Mouse (Mus musculus) WW6 (cell line): ENCODE measurements around the gene Zdhhc22.

Source experiments
- DNase-seq: peaks from one replicate; pipeline ENCODE4 v3.0.0-alpha.2; 2013; ENCODE audit warnings: low read depth, low spot score

The Zdhhc22 gene

DNA sequence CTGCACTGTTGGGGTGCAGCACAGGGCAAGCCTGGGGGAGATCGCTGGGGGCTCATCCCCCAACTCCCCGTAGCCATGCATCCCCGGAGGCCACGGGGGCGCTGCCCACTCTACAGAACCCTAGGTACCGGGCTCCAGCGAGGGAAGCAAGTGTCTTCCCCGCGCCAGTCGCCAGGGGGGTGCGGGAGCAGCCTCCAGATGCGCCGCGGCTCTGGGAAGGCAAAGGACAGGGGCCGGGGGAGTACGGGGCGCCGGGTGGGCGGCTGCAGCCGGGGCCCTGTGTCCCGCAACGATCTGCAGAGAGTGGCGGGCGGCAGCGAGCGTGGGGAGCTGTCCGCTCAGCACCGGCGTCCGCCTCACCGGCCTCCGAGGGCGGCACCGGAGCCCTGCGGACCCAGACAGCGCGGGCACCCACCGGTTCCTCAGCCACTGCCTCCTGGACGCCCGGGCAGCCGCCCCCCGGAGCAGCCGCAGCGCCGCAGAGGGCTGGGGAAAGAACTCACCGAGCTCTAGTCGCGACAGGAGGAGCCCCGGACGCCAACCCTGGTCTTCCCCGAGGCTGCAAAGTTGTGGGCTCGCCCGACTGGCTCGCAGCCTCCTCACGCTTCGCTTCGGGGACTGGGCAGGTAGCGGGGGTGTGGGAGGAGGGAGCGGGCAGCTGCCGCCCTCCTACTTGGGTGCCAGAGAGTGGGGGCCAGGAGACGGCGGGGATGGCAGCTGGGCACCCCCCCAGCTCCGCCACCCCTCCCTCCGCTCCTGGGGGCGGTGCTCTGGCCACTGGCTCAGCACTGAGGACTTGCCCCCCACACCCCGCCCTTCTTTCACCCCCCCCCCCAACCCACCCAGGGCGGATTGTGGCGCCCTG lies at the start of gene Zdhhc22:
Zdhhc22 (minus strand) TSS at position 541 of the 865 bp plus-strand sequence.
- DNase-seq = no peak

GRCm38 (mm10) chr12:87036631-87037030 lies 46.4 kb upstream of the Zdhhc22 start:
- DNase-seq = no peak

GRCm38 (mm10) chr12:87031163-87031763 lies 41.0 kb upstream of the Zdhhc22 start:
- no peak for DNase-seq

DNA sequence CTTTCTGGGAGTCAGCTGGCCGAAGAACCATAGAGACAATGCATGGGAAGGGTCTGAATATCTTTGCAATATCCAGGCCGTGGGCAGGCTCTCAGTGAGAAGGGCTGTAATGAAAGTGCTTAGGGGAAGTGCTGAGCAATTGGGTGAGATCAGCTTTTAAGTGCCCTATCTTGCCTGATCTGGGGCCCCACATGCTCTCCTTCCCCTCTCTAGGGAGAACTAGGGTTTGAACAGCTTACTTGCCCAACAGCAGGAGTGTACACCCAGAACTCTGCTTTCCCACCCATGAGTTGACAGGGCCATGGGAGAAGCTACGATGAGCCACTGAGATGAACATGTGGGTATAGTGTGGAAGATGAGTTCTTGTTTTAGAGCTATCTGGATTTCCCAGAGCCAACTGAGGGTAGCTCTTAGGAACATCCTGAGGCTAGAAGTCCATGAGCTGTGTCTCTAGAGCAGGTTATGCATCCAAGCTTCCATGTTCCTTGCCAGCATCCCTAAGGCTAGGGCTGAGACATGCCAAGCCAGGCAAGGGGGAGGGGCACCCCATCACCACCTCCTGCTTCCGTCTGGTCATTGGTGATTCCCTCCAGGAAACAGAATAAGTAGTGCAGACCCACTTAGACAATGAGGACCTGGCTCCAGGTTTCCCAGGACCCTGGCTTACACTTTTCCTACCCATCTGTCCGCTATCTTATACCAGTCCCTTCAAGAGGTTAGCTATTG lies 39.2 kb upstream of the Zdhhc22 start:
- DNase-seq = no peak

DNA sequence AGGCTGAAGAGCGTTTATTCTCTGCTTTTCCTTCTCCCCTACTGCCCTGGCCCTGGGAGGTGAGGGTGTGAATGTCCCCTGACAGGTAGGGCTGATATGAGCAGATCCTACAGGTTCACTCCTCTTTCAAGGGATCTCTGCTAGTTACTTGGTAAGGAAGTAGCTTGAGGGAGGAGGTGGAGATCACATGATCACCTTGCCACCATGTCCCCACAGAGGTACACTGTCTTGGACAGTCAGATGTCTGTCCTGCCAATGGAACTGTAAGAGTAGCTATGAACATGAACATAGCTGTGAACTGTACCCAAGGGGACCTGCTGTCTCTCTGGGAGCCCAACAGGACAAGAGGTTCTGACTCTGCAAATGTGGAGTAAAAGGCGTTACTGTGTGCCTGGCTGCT lies 37.8 kb upstream of the Zdhhc22 start:
- no peak for DNase-seq

- no peak for DNase-seq
Measured at GRCm38 (mm10) chr12:87027391-87027790, 37.2 kb upstream of the Zdhhc22 start.

DNA sequence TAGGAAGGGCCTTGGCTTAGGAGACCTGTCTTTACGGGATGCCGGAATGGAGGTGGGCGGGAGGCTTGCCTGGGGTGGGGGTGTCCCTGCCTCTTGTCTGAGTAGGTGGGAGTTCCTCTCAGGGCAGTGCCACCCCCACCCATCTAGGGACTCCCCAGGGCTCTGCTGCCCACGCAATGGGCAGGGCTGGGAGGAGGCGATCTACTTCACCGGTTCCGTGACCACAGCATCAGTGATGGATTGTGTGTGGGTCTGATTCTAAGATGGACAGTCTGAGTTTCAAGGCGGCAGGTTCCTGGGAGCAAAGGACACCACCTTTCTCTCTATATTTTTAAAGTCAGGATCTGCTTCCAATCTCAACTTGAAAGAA lies 36.6 kb upstream of the Zdhhc22 start:
- no peak for DNase-seq

- DNase-seq = peak; percentile 55
Measured at GRCm38 (mm10) chr12:87026109-87026870, 36.1 kb upstream of the Zdhhc22 start.

DNA sequence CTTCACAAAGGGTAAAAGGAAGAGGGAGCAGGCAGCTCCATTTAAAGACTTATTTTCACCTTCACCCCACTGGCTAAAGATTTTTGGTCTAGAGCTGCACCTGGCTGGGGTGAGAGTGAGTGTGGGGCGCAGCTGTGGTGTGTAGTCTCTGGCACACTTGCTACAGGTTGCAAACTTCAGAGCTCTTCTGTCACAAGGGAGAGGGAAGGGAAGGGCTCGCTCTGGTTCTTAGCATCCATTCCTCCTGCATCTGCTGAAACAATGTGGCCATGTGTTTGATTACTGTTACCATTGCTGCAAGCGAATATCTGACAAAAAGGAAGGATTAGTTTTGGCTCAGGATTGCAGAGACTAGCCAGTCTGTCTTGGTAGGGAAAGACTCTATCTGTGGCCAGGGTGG lies 33.2 kb upstream of the Zdhhc22 start:
- no peak for DNase-seq

DNA sequence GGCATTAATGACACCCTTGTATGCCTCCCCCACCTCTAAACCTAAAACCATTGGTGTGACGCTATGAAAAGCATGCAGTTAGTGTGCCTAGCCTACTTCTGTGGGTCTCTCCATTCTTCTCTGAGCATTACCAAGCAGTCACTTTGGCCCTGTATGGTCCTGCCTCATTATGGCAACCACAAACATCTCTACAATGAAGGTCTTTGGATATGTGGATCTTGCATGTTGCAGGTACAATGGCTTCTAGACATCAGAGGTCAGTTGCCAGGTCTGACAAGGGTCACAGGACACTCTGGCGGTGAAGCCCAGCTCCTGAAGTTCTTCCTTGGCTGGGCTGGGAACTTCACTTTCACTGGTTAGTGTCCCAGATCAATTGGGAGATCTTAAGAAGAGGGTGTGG lies 31.8 kb upstream of the Zdhhc22 start:
- DNase-seq = no peak

DNA sequence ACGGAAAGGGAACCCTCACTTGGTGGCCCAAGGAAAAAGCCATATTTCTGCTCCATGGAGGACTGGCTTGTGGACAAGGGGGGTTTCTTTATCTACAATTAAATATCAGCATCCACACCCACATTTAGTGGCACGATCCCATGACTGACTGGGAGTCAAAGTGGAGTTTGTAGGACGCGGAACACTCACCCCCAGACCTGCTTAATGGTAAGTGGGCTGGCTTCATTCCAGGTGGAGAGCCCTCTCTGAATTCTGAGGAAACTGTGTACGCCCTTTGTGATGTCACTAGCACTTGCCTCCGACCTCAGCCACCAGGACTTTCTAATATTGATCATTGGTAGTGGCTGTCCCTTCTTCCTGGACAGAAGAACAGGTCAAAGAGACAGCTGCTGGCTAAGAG lies 30.8 kb upstream of the Zdhhc22 start, which contains the start of gene Tmem63c:
Tmem63c (plus strand) TSS at position 301 of the 400 bp plus-strand sequence.
- DNase-seq = no peak

- DNase-seq = no peak
Measured at GRCm38 (mm10) chr12:87018756-87019155, 28.5 kb upstream of the Zdhhc22 start.

DNA sequence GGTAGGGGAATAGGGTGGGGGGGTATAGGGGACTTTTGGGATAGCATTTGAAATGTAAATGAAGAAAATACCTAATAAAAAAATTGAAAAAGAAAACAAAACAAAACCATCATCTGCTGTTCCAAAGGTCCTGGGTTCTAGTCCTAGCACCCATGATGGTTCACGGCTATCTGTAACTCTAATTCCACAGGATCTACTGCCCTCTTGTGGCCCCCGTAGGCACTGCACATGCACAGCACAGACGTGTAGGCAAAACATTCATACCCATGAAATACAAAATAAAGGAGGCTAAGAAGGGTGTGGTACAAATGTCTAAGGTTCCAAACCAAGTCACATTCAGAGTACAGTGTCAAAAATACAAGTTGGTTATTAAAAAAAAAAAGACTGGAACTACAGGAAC lies 26.8 kb upstream of the Zdhhc22 start:
- no peak for DNase-seq

DNA sequence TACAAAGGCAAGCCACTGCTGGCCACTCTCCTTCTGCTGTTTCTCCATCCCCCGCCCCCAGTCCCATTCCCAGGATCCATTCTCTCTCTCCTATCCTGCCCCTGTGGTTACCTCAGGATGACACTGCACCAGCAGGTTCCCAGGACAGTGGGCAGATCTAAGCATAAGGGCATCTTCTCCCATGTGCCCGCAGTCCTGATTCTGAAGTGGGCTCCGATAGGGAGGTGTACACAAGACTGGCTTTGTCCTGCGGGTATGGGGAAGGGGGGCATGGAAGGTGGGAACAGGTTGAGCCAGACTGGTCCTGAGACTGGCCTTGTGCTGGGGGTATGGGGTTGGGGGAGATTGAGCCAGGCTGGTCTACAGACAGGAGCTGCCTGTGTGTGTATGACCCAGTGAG lies 14.4 kb upstream of the Zdhhc22 start:
- no peak for DNase-seq

DNA sequence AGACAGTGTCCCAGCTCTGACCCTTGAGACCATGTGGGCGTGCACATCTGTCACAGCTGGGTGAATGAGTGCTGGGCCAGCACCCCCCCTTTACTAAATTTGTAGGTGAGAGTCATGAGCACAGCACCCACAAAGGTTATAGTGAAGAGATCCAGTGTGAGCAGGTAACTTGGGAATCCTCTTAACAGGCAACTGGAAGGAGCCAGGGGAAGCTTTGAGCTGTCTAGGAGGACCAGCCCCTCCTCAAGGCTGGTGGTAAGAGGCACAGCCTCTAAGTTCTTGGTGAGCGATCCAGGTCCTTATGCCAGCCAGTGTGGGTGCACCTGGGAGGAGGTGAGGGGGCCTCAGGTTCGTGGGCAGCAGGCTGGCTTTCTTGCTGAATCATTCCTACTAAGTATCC lies 13.4 kb upstream of the Zdhhc22 start:
- DNase-seq = no peak

- no peak for DNase-seq
Measured at GRCm38 (mm10) chr12:87002815-87003214, 12.6 kb upstream of the Zdhhc22 start.

DNA sequence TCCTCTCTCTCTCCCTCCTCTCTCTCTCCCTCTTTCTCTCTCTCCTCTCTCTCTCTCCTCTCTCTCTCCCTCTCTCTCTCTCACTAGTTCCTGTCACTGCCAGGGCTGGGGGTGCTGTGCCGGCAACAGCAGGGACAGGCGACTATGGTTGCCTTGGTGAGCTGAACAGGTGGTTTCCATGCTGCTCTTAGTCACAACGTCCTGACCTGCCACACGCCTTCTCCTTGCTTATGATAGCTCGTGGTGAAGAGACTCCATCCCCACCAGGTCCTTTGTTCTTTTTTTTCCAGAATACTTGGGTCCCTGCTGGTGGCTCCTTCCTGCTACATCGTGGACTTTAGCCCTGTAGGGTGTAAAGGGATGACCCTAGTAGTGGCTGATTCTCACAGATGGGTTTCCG lies 12.0 kb upstream of the Zdhhc22 start:
- DNase-seq = no peak

DNA sequence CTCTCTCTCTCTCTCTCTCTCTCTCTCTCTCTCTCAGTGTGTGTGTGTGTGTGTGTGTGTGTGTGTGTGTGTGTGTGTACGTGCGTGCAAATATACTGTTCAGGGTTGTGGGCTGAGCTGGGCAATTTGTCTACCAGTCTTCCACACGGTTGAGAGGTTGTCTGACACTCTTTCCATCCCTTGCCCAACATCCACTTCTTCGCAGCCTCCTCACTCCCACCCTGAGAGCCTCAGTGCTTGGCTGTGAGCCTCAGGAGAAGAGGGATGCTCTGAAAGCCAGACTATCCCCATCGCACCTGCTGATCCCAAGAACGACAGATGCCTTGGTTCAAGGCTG lies 10.6 kb upstream of the Zdhhc22 start:
- no peak for DNase-seq

DNA sequence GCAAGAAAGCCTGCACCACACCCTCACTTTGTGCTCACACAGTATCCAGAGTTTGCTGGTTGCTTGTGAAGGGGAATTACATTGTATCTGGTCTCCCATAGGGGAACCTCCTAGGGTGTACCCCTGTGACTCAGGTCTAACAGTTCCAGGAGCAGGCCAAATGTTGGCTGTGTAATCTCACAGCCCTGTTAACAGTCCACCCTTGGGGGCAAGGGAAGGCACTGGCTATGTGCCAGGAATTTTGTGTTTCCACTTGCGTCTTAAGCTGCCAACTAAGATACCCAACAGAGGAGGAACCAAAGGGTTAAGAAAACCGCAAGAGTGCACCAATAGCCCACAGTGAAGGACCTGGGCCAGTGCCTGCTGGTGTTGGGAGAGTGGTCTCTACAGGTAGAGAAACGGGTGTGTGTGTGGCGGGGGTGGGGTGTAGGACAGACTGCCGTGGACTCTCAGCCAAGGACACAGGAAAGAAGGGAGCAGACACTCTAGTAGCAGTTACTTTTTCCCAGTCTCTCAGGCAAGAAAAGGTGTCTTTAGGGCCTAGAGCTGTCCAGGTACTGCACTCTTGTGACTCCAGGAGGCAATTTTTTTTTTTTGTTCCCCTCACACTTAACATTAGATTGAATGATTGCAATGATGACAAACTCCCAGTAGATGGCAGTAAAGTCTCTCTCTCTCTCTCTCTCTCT lies 10.1 kb upstream of the Zdhhc22 start:
- no peak for DNase-seq

- DNase-seq = no peak
Measured at GRCm38 (mm10) chr12:86999283-86999820, 9.1 kb upstream of the Zdhhc22 start.

DNA sequence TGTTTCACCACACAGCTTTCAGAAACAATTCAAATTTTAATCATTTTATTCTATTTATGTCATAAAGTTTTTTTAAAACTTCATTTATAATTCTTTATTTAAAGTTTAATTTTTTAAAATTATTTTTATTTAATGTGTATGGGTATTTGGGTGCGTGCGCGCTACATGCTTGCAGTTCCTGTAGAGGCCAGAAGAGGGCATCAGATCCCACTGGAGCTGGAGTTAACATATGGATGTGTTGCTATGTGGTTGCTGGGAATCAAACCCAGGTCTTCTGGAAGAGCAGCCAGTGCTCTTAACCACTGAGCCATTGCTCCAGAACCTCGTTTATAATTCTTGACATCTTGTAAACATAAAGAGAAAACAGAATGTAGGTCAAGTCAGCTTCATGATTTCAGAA lies 8.5 kb upstream of the Zdhhc22 start:
- DNase-seq = no peak
